Mouse (Mus musculus): Measurements from ENCODE around the gene Gpr87. TPM values are rescaled to one million over a fixed set of nuclear protein-coding genes. Genes with fewer than 3 reads are reported as not detected.

Gene Gpr87
- polyA plus RNA-seq, 1 experiment from 2014 or later: 0.09 TPM

GRCm38 (mm10) chr3:59130431-59130830 is 64.5 kb downstream of the Gpr87 start:
- no peaks in the 10 kb centered on the region for H3K36me3 ChIP-seq
- no peaks in the 10 kb centered on the region for H3K9me3 ChIP-seq
- H3K4me2 ChIP-seq: no peak overlapping the region
- no peaks in the 10 kb centered on the region for H3K27me3 ChIP-seq
- ATAC-seq (ENCODE audit: low FRiP score, low read depth): no peak
- WGBS: 71% methylated on average over 8 of the region's 8 CpGs
- no peak overlapping the region for H3K4me3 ChIP-seq
- H3K4me1 ChIP-seq (replicated peaks): no peaks in the 10 kb centered on the region
- H3K9ac ChIP-seq: no peak overlapping the region
- H3K27ac ChIP-seq (replicated peaks): no peak overlapping the region

- WGBS: 83% methylated on average over 3 of the region's 3 CpGs
- H3K27ac ChIP-seq (replicated peaks): no peak overlapping the region
- ATAC-seq (ENCODE audit: low FRiP score, low read depth): no peak
Measured at GRCm38 (mm10) chr3:59129547-59129946, 65.4 kb downstream of the Gpr87 start.

More at GRCm38 (mm10) chr3:59129547-59129946, 65.4 kb downstream of the Gpr87 start:
- Histone ChIP-seq H3K9ac (no peak overlapping the region), H3K27me3 (no peaks in the 10 kb centered on the region), H3K36me3 (no peaks in the 10 kb centered on the region), H3K4me1 (replicated peaks) (no peaks in the 10 kb centered on the region), H3K4me2 (no peak overlapping the region), H3K4me3 (no peak overlapping the region), H3K9me3 (no peaks in the 10 kb centered on the region)

Other genes with a start within 250 kb of the Gpr87 start
- 4.2 and 5.3 TPM in 2 replicates for gene Med12l, start 189.3 kb downstream of the Gpr87 start, polyA plus RNA-seq (2015; fragmentation: Nextera tagmentation; extraction: Ambion mirVana)
- 0.89 and 1.2 TPM in 2 replicates for gene Gpr171, start 93.3 kb downstream of the Gpr87 start, polyA plus RNA-seq (2015; fragmentation: Nextera tagmentation; extraction: Ambion mirVana)
- 3.3 and 3.8 TPM in 2 replicates for gene P2ry14, start 41.5 kb downstream of the Gpr87 start, polyA plus RNA-seq (2015; fragmentation: Nextera tagmentation; extraction: Ambion mirVana)
- gene P2ry13, start 15.8 kb upstream of the Gpr87 start, polyA plus RNA-seq (2015; fragmentation: Nextera tagmentation; extraction: Ambion mirVana): 1.5 and 1.7 TPM in 2 replicates
- 8.4 and 9.1 TPM in 2 replicates for gene P2ry12, start 67.8 kb upstream of the Gpr87 start, polyA plus RNA-seq (2015; fragmentation: Nextera tagmentation; extraction: Ambion mirVana)
- gene Igsf10, start 149.3 kb upstream of the Gpr87 start, polyA plus RNA-seq (2015; fragmentation: Nextera tagmentation; extraction: Ambion mirVana): 2.6 and 4.4 TPM in 2 replicates